Mouse (Mus musculus) heart, embryonic 10.5 days (tissue): ENCODE data around the gene Bloc1s1. TPM values are rescaled to one million over a fixed set of nuclear protein-coding genes. Genes with fewer than 3 reads are reported as not detected.

Experiments used
- DNase-seq: peaks from one replicate; pipeline ENCODE4 v3.0.0-alpha.2; 2017; ENCODE audit warnings: low spot score
- H3K27ac ChIP-seq: fragments of 300-500 bp; sonication (generic); 2 replicates; pipeline ENCODE4 v1.5.1; 2016; ENCODE audit warnings: mild to moderate bottlenecking
- H3K27me3 ChIP-seq: fragments of 300-500 bp; sonication (generic); 2 replicates; pipeline ENCODE4 v1.6.1; 2016; ENCODE audit warnings: mild to moderate bottlenecking; ENCODE audit not compliant: poor library complexity, insufficient read depth, severe bottlenecking
- H3K36me3 ChIP-seq: fragments of 300-500 bp; sonication (generic); 2 replicates; pipeline ENCODE4 v1.6.1; 2016; ENCODE audit warnings: mild to moderate bottlenecking, moderate library complexity
- H3K4me1 ChIP-seq: fragments of 300-500 bp; sonication (generic); 2 replicates; pipeline ENCODE4 v1.6.1; 2016; ENCODE audit warnings: mild to moderate bottlenecking
- H3K4me3 ChIP-seq: fragments of 300-500 bp; sonication (generic); 2 replicates; pipeline ENCODE4 v1.5.1; 2016; ENCODE audit warnings: mild to moderate bottlenecking, moderate library complexity
- H3K9me3 ChIP-seq: fragments of 300-500 bp; sonication (generic); 2 replicates; pipeline ENCODE4 v1.6.1; 2016; ENCODE audit warnings: mild to moderate bottlenecking, moderate library complexity
- WGBS: fragments of 180-500 bp; shearing (Covaris S2); methylation state at CpG from one replicate; pipeline ENCODE4 v1.1.7; 2016; 5-methylcytosine and 5-hydroxymethylcytosine counted together
- polyA plus RNA-seq: library from polyadenylated mRNA; unstranded; fragments of >200 nt; fragmentation: Nextera tagmentation; extraction: Ambion mirVana; gene quantifications from 2 replicates; pipeline ENCODE4 v1.2.1, GENCODE M21; 2016

Gene Bloc1s1
- polyA plus RNA-seq, 1 experiment from 2014 or later: 194 TPM

DNA sequence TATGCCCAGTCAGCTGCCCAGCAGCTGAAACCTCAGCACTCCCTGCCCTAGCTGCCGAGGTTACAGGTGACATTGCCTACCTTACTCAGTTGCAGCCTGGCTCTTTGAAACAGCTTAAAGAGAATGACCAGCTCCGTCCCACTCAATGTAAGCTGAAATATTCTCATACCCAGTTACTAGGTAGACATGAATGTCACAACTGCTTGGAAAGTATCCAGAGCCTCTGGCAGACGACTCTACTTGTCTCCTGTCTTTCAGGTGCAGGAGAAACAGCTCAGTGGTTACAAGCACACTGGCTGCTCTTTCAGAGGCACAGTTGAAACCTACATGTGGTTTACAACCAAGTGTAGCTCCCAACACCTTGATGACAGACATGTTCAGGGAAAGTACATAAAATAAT lies 53.5 kb downstream of the Bloc1s1 start:
- H3K4me1 ChIP-seq: no peaks in the 10 kb centered on the region
- no peaks in the 10 kb centered on the region for H3K27me3 ChIP-seq
- H3K27ac ChIP-seq: no peak overlapping the region
- H3K36me3 ChIP-seq: peaks cover 64% of the 10 kb centered on the region
- no peak for DNase-seq
- H3K9me3 ChIP-seq: no peaks in the 10 kb centered on the region
- 82% methylated on average over 3 of the region's 3 CpGs for WGBS
- H3K4me3 ChIP-seq: no peak overlapping the region

Other genes with a start within 250 kb of the Bloc1s1 start
- gene Suox, start 250.0 kb downstream of the Bloc1s1 start, polyA plus RNA-seq: 11.8 and 15.7 TPM in 2 replicates
- 66.2 and 69.1 TPM in 2 replicates for gene Rab5b, start 227.8 kb downstream of the Bloc1s1 start, polyA plus RNA-seq
- 0.75 and 0.89 TPM in 2 replicates for gene Pmel, start 219.8 kb downstream of the Bloc1s1 start, polyA plus RNA-seq
- 106 and 110 TPM in 2 replicates for gene Cdk2, start 219.0 kb downstream of the Bloc1s1 start, polyA plus RNA-seq
- gene Dgka, start 179.2 kb downstream of the Bloc1s1 start, polyA plus RNA-seq: 3.9 and 4.4 TPM in 2 replicates
- gene Pym1, start 176.1 kb downstream of the Bloc1s1 start, polyA plus RNA-seq: 31.8 and 45.4 TPM in 2 replicates
- 0.28 and 1.7 TPM in 2 replicates for gene Mmp19, start 133.1 kb downstream of the Bloc1s1 start, polyA plus RNA-seq
- 48.0 and 48.1 TPM in 2 replicates for gene Dnajc14, start 120.0 kb downstream of the Bloc1s1 start, polyA plus RNA-seq
- 13.6 and 16.3 TPM in 2 replicates for gene Tmem198b, start 119.7 kb downstream of the Bloc1s1 start, polyA plus RNA-seq
- gene Sarnp, start 106.7 kb downstream of the Bloc1s1 start, polyA plus RNA-seq: 181 and 225 TPM in 2 replicates
- 65.1 and 78.6 TPM in 2 replicates for gene Ormdl2, start 102.4 kb downstream of the Bloc1s1 start, polyA plus RNA-seq
- 4.6 and 5.7 TPM in 2 replicates for gene Gdf11, start 32.3 kb downstream of the Bloc1s1 start, polyA plus RNA-seq
- gene Cd63, start 23.0 kb downstream of the Bloc1s1 start, polyA plus RNA-seq: 313 and 322 TPM in 2 replicates
- 8.8 and 9.9 TPM in 2 replicates for gene Rdh5, start 1.1 kb downstream of the Bloc1s1 start, polyA plus RNA-seq
- 1.1 and 1.3 TPM in 2 replicates for gene Itga7, start 9.8 kb upstream of the Bloc1s1 start, polyA plus RNA-seq
- gene Mettl7b, start 37.0 kb upstream of the Bloc1s1 start, polyA plus RNA-seq: not detected in 2 replicates
- gene Olfr9, start 65.4 kb upstream of the Bloc1s1 start, polyA plus RNA-seq: not detected in 2 replicates
- not detected in 2 replicates for gene Olfr763, start 86.8 kb upstream of the Bloc1s1 start, polyA plus RNA-seq
- gene Olfr764-ps1, start 115.9 kb upstream of the Bloc1s1 start, polyA plus RNA-seq: not detected in 2 replicates
- not detected in 2 replicates for gene Olfr765, start 126.0 kb upstream of the Bloc1s1 start, polyA plus RNA-seq
- not detected in 2 replicates for gene Olfr766-ps1, start 144.9 kb upstream of the Bloc1s1 start, polyA plus RNA-seq
- gene Olfr767, start 158.9 kb upstream of the Bloc1s1 start, polyA plus RNA-seq: not detected in 2 replicates
- gene Olfr768, start 175.3 kb upstream of the Bloc1s1 start, polyA plus RNA-seq: not detected in 2 replicates
- not detected in 2 replicates for gene Olfr769, start 193.8 kb upstream of the Bloc1s1 start, polyA plus RNA-seq
- not detected in 2 replicates for gene Olfr770, start 215.0 kb upstream of the Bloc1s1 start, polyA plus RNA-seq
- gene Olfr771, start 240.7 kb upstream of the Bloc1s1 start, polyA plus RNA-seq: not detected in 2 replicates